In the genomic region with DNA sequence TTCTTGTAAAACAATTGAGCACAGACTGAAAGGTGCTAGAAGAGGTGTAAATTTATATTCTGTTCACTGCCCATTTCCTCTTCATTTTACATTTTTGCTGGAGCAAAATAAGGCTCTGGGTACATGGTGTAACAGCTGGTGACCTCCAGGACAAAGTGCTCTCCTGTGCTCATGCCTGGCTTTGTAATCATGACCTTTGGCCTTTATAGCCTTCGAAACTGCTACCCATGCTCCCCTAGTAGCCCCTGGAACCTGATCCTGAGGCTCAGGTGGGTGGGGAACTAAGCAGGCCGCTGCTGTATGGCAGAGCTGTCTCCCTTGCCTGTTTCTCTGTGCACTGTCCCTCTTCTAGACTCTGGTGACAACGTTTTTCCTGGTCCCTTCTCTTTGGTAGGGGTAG, we compare ENCODE assay signal across 17 mouse cellular contexts. TPM values are rescaled to one million over a fixed set of nuclear protein-coding genes. Genes with fewer than 3 reads are reported as not detected.
"Had no signal": no experiment of that assay in that cellular context is flagged by ENCODE, and none has a peak within 500 bp of the region (broad histone marks: within the 10 kb centered on the region; RNA-seq: fewer than 3 reads in every experiment).

No protein-coding gene starts in this region.

- H3K27me3 ChIP-seq: limb, embryonic 13.5 days; neural tube, embryonic 15.5 days; stomach, embryonic 15.5 days had no signal

- H3K4me2 ChIP-seq: limb, embryonic 13.5 days; neural tube, embryonic 15.5 days; stomach, embryonic 15.5 days had no signal

- H3K27ac ChIP-seq: layer of hippocampus, adult 2 months; limb, embryonic 13.5 days; midbrain, embryonic 10.5 days; neural tube, embryonic 15.5 days; stomach, embryonic 15.5 days had no signal

- DNase-seq: kidney, adult 18-20 months; kidney, postnatal 10 days; kidney, postnatal 4 days; left cerebral cortex, postnatal 4 days; lung, adult 2 months; lung, postnatal 4 days; midbrain, embryonic 14.5 days; thymus, postnatal 4 days had no signal

- H3K4me3 ChIP-seq: layer of hippocampus, adult 2 months; limb, embryonic 13.5 days; midbrain, embryonic 10.5 days; myocyte; neural tube, embryonic 15.5 days; stomach, embryonic 15.5 days had no signal

- H3K9ac ChIP-seq: limb, embryonic 13.5 days; neural tube, embryonic 15.5 days; stomach, embryonic 15.5 days had no signal

- ATAC-seq: lung, postnatal 0 days had no signal

- H3K4me1 ChIP-seq: limb, embryonic 13.5 days; midbrain, embryonic 10.5 days; neural tube, embryonic 15.5 days; stomach, embryonic 15.5 days had no signal

- H3K9me3 ChIP-seq: limb, embryonic 13.5 days; midbrain, embryonic 10.5 days; neural tube, embryonic 15.5 days; stomach, embryonic 15.5 days had no signal

RNA-seq across cellular contexts. Expression of gene Cfap100, which starts 34.6 kb away (rescaled TPM):
- total RNA-seq: megakaryocyte, adult 5-6 weeks had no signal
- polyA plus RNA-seq: spleen, adult 2 months had no signal
